Mouse (Mus musculus) stomach, postnatal 0 days (tissue): Measurements from ENCODE around the gene Dpp10. TPM values are rescaled to one million over a fixed set of nuclear protein-coding genes. Genes with fewer than 3 reads are reported as not detected.

Source experiments
- ATAC-seq: fragments of 200-750 bp; cut with Nextera tagmentation; 2 replicates; pipeline ENCODE4 v1.8.0; 2017; ENCODE audit not compliant: low FRiP score, low TSS enrichment
- DNase-seq: peaks from one replicate; pipeline ENCODE4 v3.0.0-alpha.2; 2016; ENCODE audit warnings: low spot score
- H3K27ac ChIP-seq: fragments of 300-500 bp; sonication (generic); replicated peaks from 2 replicates; pipeline ENCODE4 v1.5.1; 2014; ENCODE audit warnings: mild to moderate bottlenecking, control low read depth
- H3K27me3 ChIP-seq: fragments of 300-500 bp; sonication (generic); 2 replicates; pipeline ENCODE4 v1.6.1; 2014; ENCODE audit warnings: low read length; ENCODE audit not compliant: control insufficient read depth, insufficient read depth
- H3K36me3 ChIP-seq: fragments of 300-500 bp; sonication (generic); 2 replicates; pipeline ENCODE4 v1.6.1; 2014; ENCODE audit warnings: low read length, mixed read lengths; ENCODE audit not compliant: control insufficient read depth, insufficient read depth
- H3K4me1 ChIP-seq: fragments of 300-500 bp; sonication (generic); replicated peaks from 2 replicates; pipeline ENCODE4 v1.6.1; 2014; ENCODE audit warnings: antibody characterized with exemption; ENCODE audit not compliant: control insufficient read depth, insufficient read depth
- H3K4me2 ChIP-seq: fragments of 300-500 bp; sonication (generic); replicated peaks from 2 replicates; pipeline ENCODE4 v1.6.1; 2014; ENCODE audit warnings: low read depth, mild to moderate bottlenecking, control low read depth, moderate library complexity
- H3K4me3 ChIP-seq: fragments of 300-500 bp; sonication (generic); 2 replicates; pipeline ENCODE4 v1.5.1; 2014; ENCODE audit warnings: low read depth, low read length, control low read depth
- H3K9ac ChIP-seq: fragments of 300-500 bp; sonication (generic); 2 replicates; pipeline ENCODE4 v1.6.1; 2014; ENCODE audit warnings: mild to moderate bottlenecking, low read length, control low read depth, mixed read lengths
- H3K9me3 ChIP-seq: fragments of 300-500 bp; sonication (generic); 2 replicates; pipeline ENCODE4 v1.6.1; 2016; ENCODE audit warnings: low read length; ENCODE audit not compliant: control insufficient read depth
- CTCF ChIP-seq: IDR thresholded peaks from 2 replicates; pipeline ENCODE4 v1.5.1; 2016; ENCODE audit warnings: antibody characterized with exemption, low read depth, mild to moderate bottlenecking, moderate library complexity
- EP300 ChIP-seq: optimal IDR thresholded peaks from 2 replicates; pipeline ENCODE3; 2016; ENCODE audit warnings: antibody characterized with exemption
- WGBS: fragments of 180-500 bp; shearing (Covaris S2); extraction: QIAGEN DNeasy Blood & Tissue Kit; methylation state at CpG from one replicate; pipeline ENCODE4 v1.1.7; 2014; 5-methylcytosine and 5-hydroxymethylcytosine counted together
- polyA plus RNA-seq: library from polyadenylated mRNA; unstranded; fragments of >200 nt; fragmentation: Nextera tagmentation; extraction: Ambion mirVana; gene quantifications from 2 replicates; pipeline ENCODE4 v1.2.1, GENCODE M21; 2015

The Dpp10 gene
- polyA plus RNA-seq, 1 experiment from 2014 or later = 0.75 TPM

DNA sequence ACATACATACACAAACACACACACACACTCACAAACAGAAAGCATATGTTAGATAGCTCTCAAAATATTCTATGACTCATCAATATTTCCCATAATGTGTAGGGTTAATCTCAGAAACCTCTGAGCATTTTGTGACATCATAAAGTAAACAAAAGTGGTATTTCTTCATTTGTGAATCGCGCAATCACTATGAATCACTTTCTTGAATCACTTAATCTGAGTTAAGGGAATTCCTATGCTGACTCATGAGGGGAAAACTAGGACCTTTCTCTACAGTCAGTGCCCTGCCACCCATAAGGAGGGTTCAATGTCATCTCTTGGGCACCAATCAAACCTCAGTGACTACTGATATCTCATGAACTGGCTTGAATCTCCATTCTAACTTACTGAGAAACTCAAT is 465.2 kb downstream of the Dpp10 start:
- WGBS = 59% methylated on average over 2 of the region's 2 CpGs
- Histone ChIP-seq H3K4me1 (no peaks in the 10 kb centered on the region), H3K27me3 (no peaks in the 10 kb centered on the region), H3K4me2 (no peak overlapping the region), H3K27ac (no peak overlapping the region), H3K4me3 (no peak overlapping the region), H3K36me3 (no peaks in the 10 kb centered on the region), H3K9me3 (no peaks in the 10 kb centered on the region), H3K9ac (no peak overlapping the region)
- no peak for ATAC-seq
- TF ChIP-seq EP300 (no peak), CTCF (no peak)
- DNase-seq = no peak

DNA sequence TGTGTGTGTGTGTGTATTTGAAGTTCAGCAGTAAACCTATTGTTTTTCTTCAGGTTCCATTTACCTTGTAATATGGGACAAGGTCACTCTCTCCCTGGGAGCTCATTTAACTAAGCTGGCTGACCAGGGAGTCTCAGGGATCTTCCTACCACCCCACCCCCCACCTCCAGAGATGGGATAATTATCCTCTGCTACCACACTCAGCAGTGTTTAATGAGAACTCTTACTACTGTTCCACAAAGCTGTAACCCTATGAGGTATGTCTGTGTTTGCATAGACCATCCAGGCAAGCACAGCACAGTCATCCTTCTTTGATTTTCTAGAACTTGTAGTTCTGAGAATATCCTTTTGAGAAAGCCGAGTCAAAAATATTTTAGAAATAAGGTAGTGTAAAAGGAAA is 471.6 kb downstream of the Dpp10 start:
- no peaks in the 10 kb centered on the region for H3K36me3 ChIP-seq
- no peak overlapping the region for H3K4me3 ChIP-seq
- no peaks in the 10 kb centered on the region for H3K9me3 ChIP-seq
- H3K27ac ChIP-seq = no peak overlapping the region
- H3K4me1 ChIP-seq = no peaks in the 10 kb centered on the region
- no peak for TF ChIP-seq CTCF
- H3K9ac ChIP-seq = no peak overlapping the region
- ATAC-seq = no peak
- WGBS = 60% methylated on average over 1 of the region's 1 CpGs
- no peaks in the 10 kb centered on the region for H3K27me3 ChIP-seq
- no peak for DNase-seq
- no peak overlapping the region for H3K4me2 ChIP-seq

DNA sequence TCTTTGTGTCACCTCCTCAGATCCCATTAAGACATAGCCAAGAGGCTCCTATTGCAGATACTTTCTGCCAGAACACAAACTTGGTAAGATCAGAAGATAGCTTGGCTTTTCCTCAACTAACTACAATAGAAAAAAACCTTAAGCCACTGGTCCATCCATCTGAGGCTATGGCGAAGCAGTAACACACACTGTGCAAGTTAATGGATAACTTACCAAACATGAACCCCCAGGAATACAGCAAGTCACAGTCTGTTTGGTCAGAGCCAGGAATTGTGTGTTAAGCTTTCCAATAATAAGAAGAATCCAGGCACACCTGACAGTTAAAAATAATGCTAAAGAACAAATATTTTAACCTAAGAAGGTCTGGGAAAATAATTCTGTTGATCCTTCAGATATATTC is 502.9 kb downstream of the Dpp10 start:
- ATAC-seq (no peak), DNase-seq (no peak)
- Histone ChIP-seq H3K9ac (no peak overlapping the region), H3K27me3 (no peaks in the 10 kb centered on the region), H3K4me3 (no peak overlapping the region), H3K4me1 (no peaks in the 10 kb centered on the region), H3K4me2 (no peak overlapping the region), H3K36me3 (no peaks in the 10 kb centered on the region), H3K27ac (no peak overlapping the region), H3K9me3 (no peaks in the 10 kb centered on the region)
- WGBS = 39% methylated on average over 1 of the region's 1 CpGs
- no peak for TF ChIP-seq CTCF

DNA sequence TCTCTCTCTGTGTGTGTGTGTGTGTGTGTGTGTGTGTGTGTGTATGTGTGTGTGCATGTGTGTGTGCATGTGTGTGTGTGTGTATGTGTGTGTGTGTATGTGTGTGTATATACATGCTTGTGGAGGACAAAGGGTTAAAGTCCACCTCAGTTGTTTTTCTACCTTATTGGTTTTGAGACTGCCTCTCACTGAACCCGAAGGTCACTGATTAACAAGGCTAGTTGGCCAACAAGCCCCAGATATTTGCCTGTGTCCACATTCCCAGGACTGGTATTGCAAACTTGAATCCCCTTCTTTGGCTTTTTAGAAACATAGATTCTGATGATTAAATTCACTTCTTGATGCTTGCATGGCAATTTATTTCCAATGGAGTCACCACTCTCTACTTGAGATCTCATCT is 577.6 kb downstream of the Dpp10 start:
- no peak overlapping the region for H3K4me3 ChIP-seq
- WGBS = 25% methylated on average over 1 of the region's 1 CpGs
- no peak for DNase-seq
- no peak overlapping the region for H3K27ac ChIP-seq
- no peak for ATAC-seq
- no peak overlapping the region for H3K9ac ChIP-seq
- H3K27me3 ChIP-seq = no peaks in the 10 kb centered on the region
- no peaks in the 10 kb centered on the region for H3K9me3 ChIP-seq
- TF ChIP-seq EP300 (no peak), CTCF (no peak)
- H3K4me2 ChIP-seq = no peak overlapping the region
- H3K4me1 ChIP-seq = no peaks in the 10 kb centered on the region
- no peaks in the 10 kb centered on the region for H3K36me3 ChIP-seq

DNA sequence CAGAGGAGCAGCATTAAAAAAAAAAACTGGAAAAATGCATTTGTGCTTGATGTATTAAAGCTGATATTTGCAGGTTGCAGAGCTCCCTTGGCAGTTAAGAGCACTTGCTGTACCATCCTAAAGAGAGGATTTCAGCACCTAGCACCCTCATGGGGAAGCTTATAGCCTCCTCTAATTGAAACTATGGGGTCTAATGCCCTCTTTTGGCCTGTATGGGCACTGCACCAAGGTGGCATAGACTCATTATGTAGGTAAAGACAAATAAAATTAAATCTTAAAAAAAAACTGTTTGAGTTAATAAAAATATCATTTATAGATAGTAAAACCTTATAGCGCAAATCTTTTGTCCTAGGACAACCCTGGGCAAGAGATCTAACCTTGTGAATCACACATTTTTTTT is 631.2 kb downstream of the Dpp10 start:
- DNase-seq (no peak), ATAC-seq (no peak)
- Histone ChIP-seq H3K36me3 (no peaks in the 10 kb centered on the region), H3K4me1 (no peaks in the 10 kb centered on the region), H3K4me2 (no peak overlapping the region), H3K27ac (no peak overlapping the region), H3K27me3 (no peaks in the 10 kb centered on the region), H3K4me3 (no peak overlapping the region), H3K9ac (no peak overlapping the region), H3K9me3 (no peaks in the 10 kb centered on the region)
- TF ChIP-seq CTCF = peak; percentile 25
- TF ChIP-seq EP300 = no peak
- WGBS = 55% methylated on average over 1 of the region's 1 CpGs

DNA sequence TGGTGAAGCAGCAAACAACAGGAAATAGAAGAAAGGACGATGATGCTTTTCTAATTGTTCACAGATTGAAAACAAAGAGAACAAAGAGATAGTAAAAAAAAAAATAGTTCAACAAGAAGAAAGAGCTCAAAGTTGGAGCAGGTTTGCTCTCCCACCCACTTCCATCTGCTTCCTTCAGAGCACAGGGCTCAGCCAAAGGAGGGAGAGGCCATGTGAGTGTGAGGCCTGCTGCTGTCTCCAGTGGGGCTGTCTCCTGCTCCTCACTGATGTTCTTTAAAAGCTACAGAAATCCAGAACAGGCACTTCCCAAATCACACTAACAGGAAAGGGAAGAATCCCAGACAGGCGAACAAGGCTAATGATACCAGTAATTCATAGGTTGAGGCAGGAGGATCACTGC is 694.1 kb downstream of the Dpp10 start:
- Histone ChIP-seq H3K4me2 (no peak overlapping the region), H3K36me3 (no peaks in the 10 kb centered on the region), H3K27me3 (no peaks in the 10 kb centered on the region), H3K4me3 (no peak overlapping the region), H3K9ac (no peak overlapping the region), H3K27ac (no peak overlapping the region), H3K9me3 (no peaks in the 10 kb centered on the region), H3K4me1 (no peaks in the 10 kb centered on the region)
- no peak for DNase-seq
- TF ChIP-seq CTCF (no peak), EP300 (no peak)
- 71% methylated on average over 2 of the region's 2 CpGs for WGBS
- no peak for ATAC-seq
